Mouse (Mus musculus): ENCODE results near the gene Slc24a2.

The Slc24a2 gene

DNA sequence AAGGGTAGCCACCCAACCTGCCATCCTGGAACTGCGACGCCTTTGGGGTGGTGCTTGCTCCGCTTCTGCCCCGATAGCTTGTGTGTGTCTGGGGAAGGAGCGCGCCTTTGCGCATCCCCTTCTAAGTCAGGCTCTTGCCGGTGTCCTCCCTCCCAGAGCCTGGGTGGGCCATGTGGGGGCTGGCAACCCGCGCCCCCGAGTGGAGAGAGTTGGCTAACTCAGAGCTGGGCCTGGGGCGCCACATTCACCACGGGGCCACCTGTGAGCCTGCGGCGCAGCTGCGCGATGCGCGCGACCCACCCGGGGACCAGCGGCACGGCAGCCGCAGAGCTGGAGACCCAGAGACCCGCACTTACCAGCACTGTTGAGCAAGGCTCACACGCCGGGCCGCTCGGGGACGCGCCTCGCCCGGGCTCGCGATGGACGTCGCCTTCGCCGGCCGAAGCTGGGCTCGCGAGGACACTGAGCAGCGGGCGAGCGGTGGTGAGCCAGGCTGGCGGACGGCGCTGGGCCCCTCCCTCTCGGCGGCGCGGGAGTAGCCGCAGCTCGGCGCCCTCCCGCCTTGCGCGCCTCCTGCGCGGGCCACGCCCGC, at the start of gene Slc24a2:
Gene Slc24a2 (minus strand): TSS at position 518 of the 592 bp plus-strand sequence.
- DNase-seq (ENCODE audit: low spot score in 2 of 2) = peak; percentile 64 to 76

DNA sequence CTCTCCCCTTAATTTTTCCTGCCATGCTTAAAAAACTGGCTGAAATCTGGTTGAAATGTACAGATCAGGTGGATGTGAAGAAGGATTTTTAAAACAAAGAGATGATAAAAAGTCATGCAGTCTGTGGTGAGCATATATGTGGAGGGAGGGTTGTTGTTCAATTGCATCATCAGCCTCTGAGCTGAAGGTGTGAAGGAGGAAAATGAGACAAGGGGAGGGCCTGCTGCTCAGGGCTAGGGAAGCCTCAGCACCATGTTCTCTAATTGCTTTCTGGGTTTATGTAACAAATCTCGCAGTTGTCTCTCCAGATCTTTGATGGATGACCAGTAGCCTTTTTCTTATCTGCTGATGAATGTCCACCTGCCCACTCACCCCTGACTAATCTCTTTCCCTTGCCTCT, 44.5 kb upstream of the Slc24a2 start:
- no peak for DNase-seq (ENCODE audit: low spot score in 2 of 2)

DNA sequence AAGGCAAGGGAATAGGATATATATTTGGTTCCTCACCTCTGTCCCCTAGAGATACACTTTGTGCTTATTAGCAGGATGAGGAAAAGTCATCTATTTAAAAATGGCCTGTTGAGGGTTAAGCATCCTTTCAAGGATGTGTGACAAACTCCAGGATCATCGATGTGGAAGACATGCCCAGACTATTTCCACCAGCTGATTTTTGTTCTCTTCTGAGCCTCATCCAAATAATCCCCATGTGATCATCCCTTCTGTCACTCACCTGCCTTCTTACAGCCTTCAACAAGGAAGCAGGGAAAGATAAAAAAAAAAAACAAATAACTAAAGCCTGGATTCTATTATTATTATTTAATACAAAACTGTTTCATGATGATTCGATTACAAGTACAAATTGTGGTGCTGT, 44.0 kb upstream of the Slc24a2 start:
- DNase-seq (ENCODE audit: low spot score in 2 of 2) = no peak

DNA sequence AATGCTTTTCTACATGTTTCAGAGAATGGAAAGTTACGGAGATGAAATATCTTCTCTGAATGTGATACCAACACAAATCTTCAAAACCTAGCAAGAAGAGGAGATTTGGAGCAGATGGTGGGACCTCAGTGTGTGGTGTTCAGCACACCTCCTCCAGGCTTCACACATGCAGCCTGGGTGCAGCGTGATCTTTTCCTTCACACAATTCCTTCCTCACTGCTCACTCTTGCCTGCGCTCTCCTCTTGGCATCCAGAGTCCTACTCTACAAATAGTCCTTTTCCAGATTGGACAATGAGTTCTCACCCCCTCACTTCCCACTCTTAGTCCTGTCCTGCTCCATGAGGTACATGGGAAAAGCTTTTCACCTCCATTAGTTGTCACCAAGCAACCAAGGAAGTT, 43.2 kb upstream of the Slc24a2 start:
- peak; percentile 53 to 55 for DNase-seq (ENCODE audit: low spot score in 2 of 2)

DNA sequence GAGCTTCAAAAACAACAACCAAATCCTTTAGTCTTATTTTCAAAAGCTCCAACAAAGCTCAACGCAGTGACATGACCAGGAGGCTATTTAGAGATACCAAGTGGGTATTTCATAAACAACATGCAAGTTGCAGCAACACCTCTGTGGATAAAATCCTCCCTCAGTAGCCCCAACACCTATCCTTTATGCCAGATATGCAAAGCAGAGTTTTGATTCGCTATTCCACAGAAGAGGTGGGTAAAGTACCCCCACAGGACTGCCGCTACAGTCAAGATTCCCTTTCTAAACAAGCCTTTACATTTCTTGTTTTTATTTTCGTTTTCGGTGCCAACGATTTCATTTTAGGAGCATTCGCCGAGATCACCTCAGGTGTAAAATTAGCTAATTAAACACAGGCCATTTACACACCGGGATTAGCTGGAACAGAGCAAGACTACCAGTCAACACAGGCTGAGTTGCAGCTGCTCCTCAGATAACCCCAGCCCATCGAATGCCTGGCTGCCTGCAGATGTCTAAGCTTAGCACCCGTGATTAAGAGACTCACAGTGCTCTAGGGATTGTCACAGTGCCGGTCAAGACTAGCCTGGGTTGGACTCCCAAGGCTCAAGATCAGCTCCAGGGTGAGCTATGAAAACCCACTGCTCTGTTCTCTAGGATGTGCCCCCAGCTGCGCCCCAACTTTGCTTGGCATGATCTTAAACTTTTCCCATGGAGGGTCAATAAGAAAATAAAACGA, 885 bp downstream of the Slc24a2 start:
- peak; percentile 38 to 50 for DNase-seq (ENCODE audit: low spot score in 2 of 2)

DNA sequence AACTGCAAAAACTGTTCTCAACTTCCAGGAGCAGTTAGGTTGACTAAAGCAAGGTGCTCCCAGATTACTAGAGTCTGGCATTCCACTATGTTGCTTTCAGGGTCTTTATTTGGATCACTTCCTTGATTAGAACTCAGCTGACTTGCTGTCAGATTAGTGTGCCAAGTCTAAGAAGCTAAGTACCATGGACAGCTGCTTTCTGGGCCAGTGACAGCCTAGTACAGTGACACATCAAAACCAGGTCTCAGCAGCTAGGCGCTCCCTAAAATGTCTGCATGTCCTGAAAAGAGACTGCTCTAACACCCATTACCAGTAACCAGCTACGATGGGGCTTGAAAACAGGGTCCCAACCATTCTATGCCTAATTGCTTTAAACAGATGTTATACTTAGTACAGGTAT, 8.7 kb downstream of the Slc24a2 start:
- DNase-seq (ENCODE audit: low spot score in 2 of 2) = no peak

DNA sequence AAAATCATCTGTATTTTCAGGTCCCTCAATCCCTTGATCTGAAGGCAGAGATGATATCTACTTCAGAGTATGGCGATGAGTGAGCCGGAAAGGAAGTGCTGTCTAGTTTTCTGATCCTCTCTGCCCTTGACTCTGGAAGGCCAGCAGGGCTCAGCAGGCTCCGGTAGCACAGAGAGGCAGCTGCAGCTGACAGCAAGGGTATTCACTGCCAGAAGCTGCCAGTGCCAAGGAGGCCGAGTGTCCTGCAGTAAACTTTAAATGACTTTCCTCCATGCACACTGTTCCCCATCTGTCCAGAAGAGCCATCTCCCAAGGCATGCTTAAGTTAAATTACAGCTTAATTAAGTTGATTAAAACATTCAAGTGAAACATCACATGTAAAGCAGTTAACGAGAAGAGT, 12.1 kb downstream of the Slc24a2 start:
- no peak for DNase-seq (ENCODE audit: low spot score in 2 of 2)

DNA sequence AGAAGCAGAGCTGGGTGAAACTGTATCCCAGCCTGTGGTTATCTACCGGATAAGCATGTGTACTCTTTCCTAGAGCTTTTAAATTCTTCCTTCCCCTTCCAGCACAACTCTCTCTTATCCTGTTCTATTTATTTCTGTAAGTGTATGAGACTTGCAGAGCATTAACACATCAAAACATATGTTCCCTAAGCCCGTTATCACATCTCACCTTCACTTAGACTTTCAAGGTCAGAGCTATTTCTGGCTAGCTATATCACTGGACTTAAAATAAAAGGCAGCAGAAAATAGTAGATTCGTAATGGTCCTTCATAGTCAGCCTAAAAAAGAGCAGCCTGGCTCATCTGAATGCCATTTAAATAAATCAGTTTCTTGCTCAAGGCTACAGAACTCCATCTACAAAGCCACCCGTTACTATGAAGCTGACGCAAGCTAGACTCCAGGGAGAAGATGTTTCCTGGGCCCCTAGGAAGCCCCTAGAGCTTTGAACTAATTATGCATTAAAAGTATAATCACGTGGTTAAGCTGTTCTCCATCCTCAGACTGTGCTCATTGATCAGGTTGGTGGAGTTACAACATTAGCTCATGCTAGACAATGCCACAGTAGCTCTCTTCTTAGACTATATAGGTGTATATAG, 18.8 kb downstream of the Slc24a2 start:
- no peak for DNase-seq (ENCODE audit: low spot score in 2 of 2)

DNA sequence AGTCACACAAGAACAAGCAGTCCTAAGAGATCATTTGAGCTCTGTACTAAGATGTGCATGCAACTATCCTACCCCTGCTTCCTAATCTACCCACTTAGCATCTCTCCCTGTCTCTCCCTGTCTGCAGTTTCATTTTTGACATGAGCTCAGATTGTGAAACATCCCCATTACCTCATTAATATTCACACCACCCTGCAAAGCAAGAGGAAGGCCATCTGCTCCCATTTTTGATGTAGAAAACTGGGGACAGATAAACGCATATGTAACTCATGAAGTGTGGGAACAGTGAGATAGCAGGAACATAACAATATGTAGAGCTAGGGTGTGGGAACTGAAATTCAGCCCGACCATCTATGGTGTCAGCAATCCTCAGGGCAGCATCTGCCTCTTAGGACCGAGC, 19.7 kb downstream of the Slc24a2 start:
- no peak for DNase-seq (ENCODE audit: low spot score in 2 of 2)

DNA sequence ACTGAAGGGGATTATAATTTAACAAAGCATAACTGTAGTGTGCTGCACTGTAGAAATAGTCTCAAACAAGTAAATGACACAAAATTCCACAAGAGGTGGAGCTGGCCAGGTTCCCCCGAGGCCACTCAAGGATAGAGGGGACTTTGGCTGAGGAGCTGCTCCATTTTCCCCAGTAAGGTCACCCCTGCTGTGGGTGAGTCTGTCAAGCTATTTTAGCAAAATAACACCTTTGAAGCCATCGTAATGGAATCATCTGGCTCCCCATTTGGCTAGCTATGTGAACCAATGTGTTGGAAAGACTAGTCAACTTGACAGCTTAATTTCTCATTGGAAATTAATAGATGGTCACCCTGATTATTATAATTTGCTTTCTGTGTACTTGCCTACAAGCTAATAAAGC, 28.2 kb downstream of the Slc24a2 start:
- no peak for DNase-seq (ENCODE audit: low spot score in 2 of 2)

DNA sequence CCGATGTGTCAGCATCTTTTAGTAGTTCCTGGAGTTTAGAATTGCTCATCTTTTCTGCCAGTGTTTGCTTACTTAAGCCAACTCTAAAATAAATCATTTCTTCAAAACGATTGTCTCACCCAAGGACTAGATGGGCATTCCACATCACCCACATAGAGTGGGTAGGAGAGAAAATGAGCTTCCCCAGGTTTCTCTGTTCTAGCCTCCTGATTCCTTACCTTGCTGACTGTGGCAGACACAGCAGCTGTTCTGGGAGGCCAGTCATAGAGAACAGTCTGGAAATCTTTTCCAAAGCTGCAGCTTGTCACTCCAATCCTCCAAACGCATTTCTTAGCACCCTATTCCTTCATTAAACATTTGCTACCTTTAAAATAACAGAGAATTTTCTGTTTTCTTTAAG, 29.0 kb downstream of the Slc24a2 start:
- DNase-seq (ENCODE audit: low spot score in 2 of 2) = no peak

DNA sequence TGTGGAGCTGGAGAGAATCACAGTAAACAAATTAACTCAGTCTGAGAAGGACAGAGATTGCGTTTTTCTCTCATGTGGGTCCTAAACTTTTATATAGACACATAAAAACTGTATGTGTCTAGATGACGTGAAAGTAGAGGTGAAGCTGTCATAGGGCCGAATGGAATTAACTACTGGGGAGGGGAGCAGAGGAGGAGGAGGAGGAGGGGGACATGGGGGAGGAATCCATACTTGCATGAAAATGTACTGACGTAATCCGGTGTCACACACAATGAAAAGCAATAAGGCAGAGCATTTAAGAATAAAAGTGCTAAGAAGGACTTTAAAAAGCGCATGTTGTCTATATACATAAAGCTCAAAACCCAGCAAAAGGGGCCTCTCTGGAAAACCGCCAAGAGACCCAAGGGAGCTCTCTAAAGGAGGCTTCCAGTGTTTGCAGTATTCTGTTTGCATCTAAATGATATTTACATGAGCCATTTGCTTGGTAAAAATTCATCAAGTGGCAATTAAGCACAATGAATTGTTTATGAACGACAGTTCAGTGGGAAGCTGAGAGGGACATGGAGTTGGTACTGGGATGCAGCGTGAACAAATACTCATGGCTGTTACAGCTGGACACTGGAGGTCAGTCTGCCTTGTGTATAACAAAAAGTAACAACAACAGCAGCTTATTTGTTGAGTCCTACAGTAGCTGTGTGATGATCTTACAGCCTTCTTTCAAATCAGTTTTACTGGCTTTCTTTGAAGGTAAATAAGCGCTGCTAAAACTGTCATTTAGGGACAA, 45.9 kb downstream of the Slc24a2 start:
- no peak for DNase-seq (ENCODE audit: low spot score in 2 of 2)

DNA sequence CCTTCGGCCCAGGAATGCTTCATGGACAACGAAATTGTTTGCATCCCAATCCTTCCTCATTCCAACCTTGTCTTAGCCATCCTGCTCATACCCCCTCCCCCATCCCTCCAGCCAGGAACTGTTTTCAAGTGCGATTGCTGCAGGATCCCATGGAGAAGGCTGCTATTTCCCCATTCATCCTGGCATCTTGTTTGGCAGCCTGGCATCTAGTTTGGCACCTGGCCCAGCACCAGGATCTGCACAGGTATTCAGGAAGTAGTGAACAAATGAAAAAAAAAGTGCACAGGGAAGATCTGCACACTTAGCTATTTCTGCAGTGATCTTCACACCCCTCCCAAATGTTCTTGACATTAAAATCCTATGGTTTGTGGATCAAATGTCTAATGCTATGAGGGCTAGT, 53.2 kb downstream of the Slc24a2 start:
- DNase-seq (ENCODE audit: low spot score in 2 of 2) = no peak

DNA sequence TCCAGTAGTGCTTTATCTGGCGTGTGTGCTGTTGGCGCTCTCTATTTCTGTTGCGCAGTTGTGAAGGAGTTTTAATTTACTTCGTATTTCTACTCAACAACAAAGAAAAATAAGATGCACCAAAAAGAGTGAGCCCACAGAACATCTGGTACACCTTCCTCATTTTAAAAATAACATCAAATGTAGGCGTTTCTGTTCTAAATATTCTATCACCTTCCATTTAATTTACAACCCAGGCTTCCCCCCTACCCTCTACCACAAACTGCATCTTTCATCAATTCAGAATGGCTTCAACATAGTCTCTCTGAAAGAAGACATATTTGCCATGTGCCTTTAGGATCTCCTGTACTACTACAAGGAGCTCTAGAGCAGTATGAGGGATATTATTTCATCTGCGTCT, 66.3 kb downstream of the Slc24a2 start:
- DNase-seq (ENCODE audit: low spot score in 2 of 2) = no peak

DNA sequence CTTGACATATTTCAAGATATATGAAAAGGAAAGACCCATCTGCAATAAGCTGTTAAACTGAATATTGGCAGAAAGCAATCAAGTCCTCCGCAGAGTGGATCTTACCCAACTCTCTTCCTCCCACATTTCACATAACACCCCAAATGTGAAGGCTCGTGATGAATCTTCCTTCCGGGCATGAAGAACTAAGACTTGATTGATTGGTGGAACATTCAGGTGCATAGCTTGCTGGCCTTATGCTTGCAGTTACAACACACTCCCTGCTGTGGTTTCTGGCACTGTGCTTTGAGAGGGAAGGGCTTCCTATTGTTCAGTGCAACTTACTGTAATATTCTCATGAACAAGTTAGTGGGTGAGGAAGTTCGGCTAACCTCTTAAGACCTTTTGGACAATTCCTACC, 72.2 kb downstream of the Slc24a2 start:
- no peak for DNase-seq (ENCODE audit: low spot score in 2 of 2)

DNA sequence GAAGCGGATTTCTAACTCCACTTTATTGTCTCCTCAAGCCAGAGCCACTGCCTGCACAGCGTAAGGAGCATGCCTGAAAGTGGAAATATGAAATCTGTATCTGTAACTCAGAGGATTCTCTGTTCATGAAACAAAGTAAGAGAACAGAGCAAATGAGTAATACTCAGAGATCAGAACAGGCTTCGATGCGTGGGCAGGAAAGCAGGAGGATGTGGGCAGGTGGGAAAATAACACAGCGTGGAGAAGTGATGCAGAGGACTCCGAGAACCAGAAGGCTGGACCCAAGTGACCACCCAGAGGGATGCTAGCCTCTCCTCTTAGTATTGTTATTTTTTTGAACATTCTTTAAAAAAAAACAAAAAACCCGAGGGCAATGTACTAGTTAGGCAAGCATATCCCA, 78.3 kb downstream of the Slc24a2 start:
- peak; percentile 57 to 64 for DNase-seq (ENCODE audit: low spot score in 2 of 2)

DNA sequence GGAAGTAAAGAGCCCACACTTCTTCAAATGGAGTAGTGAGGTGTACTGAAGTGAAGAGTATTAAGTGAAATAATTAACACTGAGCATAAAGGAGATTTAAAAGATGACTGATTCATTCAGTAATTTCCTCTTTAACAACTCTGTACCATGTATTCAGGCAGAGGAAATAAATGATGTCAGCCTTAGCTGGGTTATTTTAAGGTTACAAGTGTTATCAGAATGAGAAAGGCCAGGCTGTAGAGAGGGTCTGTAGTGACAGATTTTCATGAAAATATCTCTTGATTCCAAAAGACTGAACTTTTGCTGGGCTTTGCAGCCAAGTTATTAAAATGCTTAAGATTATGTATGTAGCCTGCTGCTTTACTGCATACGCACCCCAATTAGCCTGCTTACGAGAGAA, 80.7 kb downstream of the Slc24a2 start:
- no peak for DNase-seq (ENCODE audit: low spot score in 2 of 2)

DNA sequence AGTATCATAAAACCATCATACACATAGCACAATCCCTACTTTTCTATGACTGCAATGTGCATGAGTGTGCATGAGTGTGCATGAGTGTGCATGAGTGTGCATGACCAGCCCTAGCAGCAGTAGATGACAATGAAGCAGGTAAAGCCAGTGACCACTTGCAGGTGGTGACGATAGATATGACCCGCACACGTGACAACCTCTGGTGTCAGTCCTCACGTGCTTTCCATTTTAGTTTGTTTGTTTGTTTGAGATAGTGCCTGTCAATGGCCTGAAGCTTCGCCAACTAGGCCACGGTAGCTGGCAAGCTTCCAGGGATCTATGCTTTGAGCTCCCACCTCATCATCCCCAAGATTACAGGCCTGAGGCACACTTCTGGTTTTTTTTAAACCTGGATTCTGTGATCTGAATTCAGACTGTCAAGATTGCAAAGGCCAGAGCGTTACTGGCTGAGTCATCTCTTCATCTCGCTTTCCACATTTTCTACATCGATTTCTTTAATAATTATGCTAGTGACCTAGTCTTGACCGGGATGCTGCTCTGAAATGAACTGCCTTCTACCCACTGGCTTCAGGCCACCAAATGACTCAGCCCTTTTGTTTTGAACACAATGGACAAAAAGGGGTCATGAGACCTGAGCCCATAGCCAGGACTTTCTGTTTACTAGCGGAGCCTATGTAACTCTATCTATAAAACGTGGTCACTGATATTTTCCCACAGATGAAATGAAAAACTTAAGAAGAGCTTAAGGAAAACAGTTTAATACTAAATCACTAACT, 88.5 kb downstream of the Slc24a2 start:
- no peak for DNase-seq (ENCODE audit: low spot score in 2 of 2)

DNA sequence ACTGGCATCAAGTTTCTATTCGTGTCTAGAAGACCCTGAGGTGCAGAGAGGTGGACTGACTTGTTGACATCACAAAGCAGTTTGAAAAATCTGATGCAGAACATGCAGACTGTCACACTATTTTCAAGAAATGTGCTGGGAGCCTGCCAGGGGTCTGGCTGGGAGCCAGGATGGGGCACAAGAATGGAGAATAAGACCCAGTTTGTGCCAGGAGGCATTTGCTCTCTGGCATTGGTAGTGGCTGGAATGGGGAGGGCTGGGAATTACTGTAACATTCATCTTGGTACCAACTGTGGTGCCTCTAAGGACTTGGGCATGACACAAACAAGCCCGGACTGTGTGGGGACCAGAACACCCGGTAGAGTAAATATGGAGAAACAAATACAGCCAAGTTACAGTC, 89.4 kb downstream of the Slc24a2 start:
- no peak for DNase-seq (ENCODE audit: low spot score in 2 of 2)

DNA sequence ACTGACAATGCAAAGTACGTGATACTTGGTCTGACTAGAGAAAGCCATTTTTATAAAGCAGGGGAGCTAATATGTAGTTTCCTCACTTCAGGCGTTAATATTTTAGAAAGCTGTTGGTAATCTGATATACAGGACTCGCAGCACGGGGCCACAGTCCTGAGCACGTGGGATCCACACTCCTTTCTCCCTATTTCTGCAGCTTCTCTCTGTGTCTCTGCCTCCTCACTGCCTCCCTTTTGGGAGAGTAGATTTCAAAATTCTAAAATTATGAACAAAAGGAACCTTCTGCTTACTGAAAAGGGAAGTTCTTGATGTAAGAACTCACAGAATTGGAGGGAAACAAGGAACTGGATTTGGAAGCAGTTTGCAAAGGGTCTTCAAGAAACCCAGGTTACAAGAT, 97.8 kb downstream of the Slc24a2 start:
- no peak for DNase-seq (ENCODE audit: low spot score in 2 of 2)

DNA sequence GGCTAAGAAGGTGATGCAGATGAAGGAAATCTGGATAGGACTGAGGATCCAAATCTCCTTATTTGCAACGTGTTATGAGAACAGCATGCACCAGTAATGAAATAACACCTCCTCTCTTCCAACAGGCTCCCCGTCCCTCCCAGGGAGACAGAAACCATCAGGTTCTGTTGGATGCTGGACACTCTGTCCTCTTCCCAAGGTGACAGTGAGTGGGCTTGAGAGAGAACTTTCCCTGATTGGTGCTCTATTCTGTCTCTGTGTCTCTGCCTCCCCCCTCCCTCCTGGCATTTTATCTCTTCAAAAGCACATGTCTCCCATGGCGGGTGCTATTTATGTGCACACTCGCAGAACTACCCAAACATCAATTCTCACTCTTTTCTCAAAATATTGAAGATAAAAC, 103.5 kb downstream of the Slc24a2 start:
- DNase-seq (ENCODE audit: low spot score in 2 of 2) = peak; percentile 43 to 46

DNA sequence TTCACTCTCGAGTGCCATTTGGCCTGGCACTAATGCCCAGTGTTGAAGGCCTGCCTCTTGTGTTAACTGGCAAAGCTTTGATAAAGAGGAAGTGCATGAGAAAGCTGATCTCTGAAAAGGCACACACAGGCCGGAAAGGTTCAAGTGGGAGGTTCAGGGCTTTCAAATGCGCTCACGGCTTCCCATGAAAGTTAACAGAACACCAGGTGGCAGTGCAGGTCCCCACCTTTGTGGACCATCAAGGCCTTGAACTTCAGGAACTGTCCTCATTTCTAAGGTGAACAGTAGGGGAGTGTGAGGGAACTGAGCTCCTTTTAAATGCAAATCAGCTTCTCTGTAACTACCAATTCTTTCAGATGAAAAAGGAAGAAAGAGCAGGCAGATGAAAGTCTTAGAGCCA, 110.5 kb downstream of the Slc24a2 start:
- no peak for DNase-seq (ENCODE audit: low spot score in 2 of 2)

Measured in right cerebral cortex, adult 2 months (tissue).